Mouse (Mus musculus) liver, embryonic 16.5 days (tissue): ENCODE data around the gene 6030408B16Rik. TPM values are rescaled to one million over a fixed set of nuclear protein-coding genes. Genes with fewer than 3 reads are reported as not detected.
"Not testable (repeated sequence)": the region's sequence is repeated elsewhere in the genome, so short reads cannot be mapped to it uniquely, and the experiment has no call there.

Source experiments
- ATAC-seq: fragments of 200-750 bp; cut with Nextera tagmentation; 2 replicates; pipeline ENCODE4 v1.8.0; 2017; ENCODE audit warnings: low read depth, mild to moderate bottlenecking, moderate number of reproducible peaks, moderate library complexity
- H3K27ac ChIP-seq: fragments of 300-500 bp; sonication (generic); 2 replicates; pipeline ENCODE4 v1.5.1; 2014; ENCODE audit warnings: mild to moderate bottlenecking, low read length
- H3K27me3 ChIP-seq: fragments of 300-500 bp; sonication (generic); 2 replicates; pipeline ENCODE4 v1.6.1; 2014; ENCODE audit warnings: low read depth, low read length, mixed read lengths; ENCODE audit not compliant: control insufficient read depth, insufficient read depth
- H3K36me3 ChIP-seq: fragments of 300-500 bp; sonication (generic); 2 replicates; pipeline ENCODE4 v1.6.1; 2014; ENCODE audit warnings: mild to moderate bottlenecking; ENCODE audit not compliant: control insufficient read depth, insufficient read depth
- H3K4me1 ChIP-seq: fragments of 300-500 bp; sonication (generic); 2 replicates; pipeline ENCODE4 v1.6.1; 2014; ENCODE audit warnings: low read depth, low read length, mixed read lengths; ENCODE audit not compliant: control insufficient read depth
- H3K4me2 ChIP-seq: fragments of 300-500 bp; sonication (generic); 2 replicates; pipeline ENCODE4 v1.6.1; 2014; ENCODE audit warnings: low read depth, low read length, mixed read lengths
- H3K4me3 ChIP-seq: fragments of 300-500 bp; sonication (generic); 2 replicates; pipeline ENCODE4 v1.5.1; 2014; ENCODE audit warnings: low read depth, mild to moderate bottlenecking, low read length
- H3K9ac ChIP-seq: fragments of 300-500 bp; sonication (generic); 2 replicates; pipeline ENCODE4 v1.6.1; 2014; ENCODE audit warnings: low read depth, low read length
- H3K9me3 ChIP-seq: fragments of 300-500 bp; sonication (generic); replicated peaks from 2 replicates; pipeline ENCODE4 v1.6.1; 2016; ENCODE audit warnings: low read length; ENCODE audit not compliant: control insufficient read depth
- WGBS: fragments of 180-500 bp; shearing (Covaris S2); extraction: QIAGEN DNeasy Blood & Tissue Kit; methylation state at CpG from one replicate; pipeline ENCODE4 v1.1.7; 2014; ENCODE audit not compliant: insufficient replicate concordance; 5-methylcytosine and 5-hydroxymethylcytosine counted together
- polyA plus RNA-seq: library from polyadenylated mRNA; unstranded; fragments of >200 nt; fragmentation: Nextera tagmentation; extraction: Ambion mirVana; gene quantifications from 2 replicates; pipeline ENCODE4 v1.2.1, GENCODE M21; 2015

The 6030408B16Rik gene
- polyA plus RNA-seq, 1 experiment from 2014 or later = 0.81 TPM

DNA sequence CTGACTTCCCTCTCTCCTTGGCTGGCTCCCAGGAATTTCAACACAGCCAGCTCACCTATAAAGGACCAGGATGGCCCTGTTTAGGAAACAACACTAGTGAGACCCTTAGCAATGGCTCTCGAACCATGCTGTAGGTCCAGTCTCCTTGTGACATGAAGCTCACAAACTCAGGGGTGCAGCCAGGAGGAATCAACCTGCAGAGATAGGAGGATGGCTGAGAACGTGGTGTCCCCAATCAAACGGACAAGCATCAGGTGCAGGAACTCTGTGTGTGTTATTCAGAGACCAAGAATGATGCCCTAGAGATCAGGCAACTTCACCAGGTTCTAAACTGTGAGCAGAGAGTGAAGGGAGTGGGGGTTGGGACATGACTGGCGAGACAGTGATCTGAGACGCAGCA is 29.1 kb downstream of the 6030408B16Rik start:
- H3K4me3 ChIP-seq = no peak overlapping the region
- H3K27me3 ChIP-seq = no peaks in the 10 kb centered on the region
- no peaks in the 10 kb centered on the region for H3K36me3 ChIP-seq
- no peak overlapping the region for H3K27ac ChIP-seq
- 49% methylated on average over 5 of the region's 5 CpGs for WGBS
- H3K9me3 ChIP-seq = 0 out of 2 replicates have a peak, but pooled peaks cover 4% of the 10 kb centered on the region
- ATAC-seq = no peak
- no peaks in the 10 kb centered on the region; the same call in 1 of the 2 replicates for H3K4me1 ChIP-seq
- H3K9ac ChIP-seq = no peak overlapping the region
- H3K4me2 ChIP-seq = no peak overlapping the region

DNA sequence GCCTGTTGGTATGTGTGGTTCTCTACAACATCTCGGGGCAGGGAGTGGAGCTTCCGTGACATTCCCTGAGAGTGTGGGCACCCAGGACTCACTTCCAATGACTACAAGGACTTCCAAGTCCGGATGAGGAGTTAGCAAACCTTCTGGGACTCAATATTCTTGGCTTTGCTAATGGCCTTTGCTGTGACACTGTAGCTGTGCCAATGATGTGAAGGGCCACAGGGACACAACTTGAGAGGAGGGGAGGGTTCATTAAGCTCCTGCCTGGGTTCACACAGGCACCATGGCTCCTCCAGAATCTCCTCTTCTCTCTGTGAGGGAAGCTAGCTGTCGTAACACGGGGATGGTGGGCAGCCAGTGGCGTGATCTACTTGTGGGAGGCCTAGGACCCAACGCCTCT is 29.6 kb downstream of the 6030408B16Rik start:
- no peaks in the 10 kb centered on the region; the same call in 1 of the 2 replicates for H3K4me1 ChIP-seq
- no peak overlapping the region for H3K27ac ChIP-seq
- no peak overlapping the region for H3K4me3 ChIP-seq
- no peak overlapping the region for H3K4me2 ChIP-seq
- no peak overlapping the region for H3K9ac ChIP-seq
- no peaks in the 10 kb centered on the region for H3K27me3 ChIP-seq
- no peak for ATAC-seq
- H3K9me3 ChIP-seq = 0 out of 2 replicates have a peak, but pooled peaks cover 4% of the 10 kb centered on the region
- 68% methylated on average over 7 of the region's 7 CpGs for WGBS
- H3K36me3 ChIP-seq = no peaks in the 10 kb centered on the region

- 0 out of 2 replicates have a peak, but pooled peaks cover 4% of the 10 kb centered on the region for H3K9me3 ChIP-seq
- WGBS = 83% methylated on average over 5 of the region's 5 CpGs
- H3K27me3 ChIP-seq = no peaks in the 10 kb centered on the region
- H3K4me2 ChIP-seq = no peak overlapping the region
- H3K27ac ChIP-seq = no peak overlapping the region
- H3K9ac ChIP-seq = no peak overlapping the region
- no peaks in the 10 kb centered on the region for H3K36me3 ChIP-seq
- no peak overlapping the region for H3K4me3 ChIP-seq
- no peaks in the 10 kb centered on the region; the same call in 1 of the 2 replicates for H3K4me1 ChIP-seq
- ATAC-seq = no peak
Observed at GRCm38 (mm10) chr15:101323511-101323910, 30.5 kb downstream of the 6030408B16Rik start.

GRCm38 (mm10) chr15:101324409-101324808 is 31.4 kb downstream of the 6030408B16Rik start:
- H3K27ac ChIP-seq, H3K4me2 ChIP-seq, H3K4me3 ChIP-seq, H3K4me1 ChIP-seq, H3K36me3 ChIP-seq, H3K9me3 ChIP-seq, H3K27me3 ChIP-seq, ATAC-seq, H3K9ac ChIP-seq: not testable (repeated sequence)

- Histone ChIP-seq H3K27me3 (no peaks in the 10 kb centered on the region), H3K4me1 (no peaks in the 10 kb centered on the region), H3K4me3 (no peak overlapping the region), H3K9ac (no peak overlapping the region), H3K9me3 (0 out of 2 replicates have a peak, but pooled peaks cover 4% of the 10 kb centered on the region), H3K36me3 (no peaks in the 10 kb centered on the region), H3K27ac (no peak overlapping the region), H3K4me2 (no peak overlapping the region)
- WGBS = 25% methylated on average over 10 of the region's 10 CpGs
- ATAC-seq = no peak
Observed at GRCm38 (mm10) chr15:101325991-101326534, 33.1 kb downstream of the 6030408B16Rik start.

DNA sequence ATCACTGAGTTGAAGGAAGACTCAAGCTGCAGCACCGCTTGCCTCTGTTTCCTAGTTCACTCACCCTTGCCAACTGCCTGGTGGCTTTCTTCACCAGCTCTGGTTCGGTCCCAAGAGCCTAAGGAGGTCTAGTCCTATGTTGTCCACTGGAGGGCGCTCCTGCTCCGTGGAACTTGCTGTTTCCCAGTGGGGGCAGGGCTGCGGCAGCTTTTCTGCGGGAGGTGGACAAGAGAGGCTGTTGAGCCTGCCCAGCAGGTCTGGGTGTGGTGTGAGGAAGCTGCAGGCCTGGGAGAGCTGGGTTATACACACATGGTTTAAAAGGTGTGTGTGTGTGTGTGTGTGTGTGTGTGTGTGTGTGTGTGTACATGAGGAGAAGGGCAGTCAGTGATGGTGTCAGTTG is 34.3 kb downstream of the 6030408B16Rik start:
- Histone ChIP-seq H3K4me3 (no peak overlapping the region), H3K36me3 (no peaks in the 10 kb centered on the region), H3K9me3 (0 out of 2 replicates have a peak, but pooled peaks cover 4% of the 10 kb centered on the region), H3K9ac (no peak overlapping the region), H3K27ac (no peak overlapping the region), H3K27me3 (no peaks in the 10 kb centered on the region), H3K4me1 (no peaks in the 10 kb centered on the region), H3K4me2 (no peak overlapping the region)
- no peak for ATAC-seq
- WGBS = 1% methylated on average over 6 of the region's 6 CpGs

- H3K4me2 ChIP-seq = no peak overlapping the region
- ATAC-seq = no peak
- no peaks in the 10 kb centered on the region for H3K9me3 ChIP-seq
- H3K4me3 ChIP-seq = no peak overlapping the region
- H3K9ac ChIP-seq = no peak overlapping the region
- WGBS = 52% methylated on average over 3 of the region's 3 CpGs
- H3K4me1 ChIP-seq = no peaks in the 10 kb centered on the region
- H3K27ac ChIP-seq = no peak overlapping the region
- no peaks in the 10 kb centered on the region for H3K27me3 ChIP-seq
- no peaks in the 10 kb centered on the region for H3K36me3 ChIP-seq
Observed at GRCm38 (mm10) chr15:101328876-101329563, 36.0 kb downstream of the 6030408B16Rik start.

GRCm38 (mm10) chr15:101329564-101329892 is 36.5 kb downstream of the 6030408B16Rik start:
- Histone ChIP-seq H3K9ac (no peak overlapping the region), H3K4me1 (no peaks in the 10 kb centered on the region), H3K4me2 (no peak overlapping the region), H3K4me3 (no peak overlapping the region), H3K27me3 (no peaks in the 10 kb centered on the region), H3K27ac (no peak overlapping the region), H3K36me3 (no peaks in the 10 kb centered on the region), H3K9me3 (no peaks in the 10 kb centered on the region)
- no peak for ATAC-seq
- 62% methylated on average over 3 of the region's 3 CpGs for WGBS

DNA sequence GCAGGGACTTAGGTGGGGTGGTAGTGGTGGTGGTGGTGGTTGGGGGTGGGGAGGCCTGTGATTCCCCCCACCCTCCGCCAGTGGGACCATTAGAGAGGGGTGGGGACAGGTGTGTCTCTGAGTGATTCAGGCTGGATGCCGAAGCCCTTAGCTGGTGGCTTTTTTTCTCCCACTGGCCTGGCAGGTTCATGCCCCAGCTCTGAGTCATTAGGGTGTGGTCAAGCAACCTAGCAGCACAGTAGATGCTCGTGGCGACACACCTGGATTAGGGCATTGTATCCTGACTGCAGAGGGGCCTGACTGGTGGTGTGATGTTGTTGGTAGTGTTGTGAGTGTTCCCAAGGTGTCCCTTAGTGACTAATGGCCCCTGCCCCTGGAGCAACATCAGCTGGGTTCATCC is 38.1 kb downstream of the 6030408B16Rik start:
- Histone ChIP-seq H3K27me3 (no peaks in the 10 kb centered on the region), H3K4me1 (no peaks in the 10 kb centered on the region), H3K36me3 (no peaks in the 10 kb centered on the region), H3K4me2 (no peak overlapping the region), H3K9me3 (no peaks in the 10 kb centered on the region), H3K4me3 (no peak overlapping the region), H3K27ac (no peak overlapping the region), H3K9ac (no peak overlapping the region)
- 51% methylated on average over 4 of the region's 4 CpGs for WGBS
- ATAC-seq = no peak
